Mouse (Mus musculus): ENCODE measurements around the gene Spag7.

Gene Spag7

DNA sequence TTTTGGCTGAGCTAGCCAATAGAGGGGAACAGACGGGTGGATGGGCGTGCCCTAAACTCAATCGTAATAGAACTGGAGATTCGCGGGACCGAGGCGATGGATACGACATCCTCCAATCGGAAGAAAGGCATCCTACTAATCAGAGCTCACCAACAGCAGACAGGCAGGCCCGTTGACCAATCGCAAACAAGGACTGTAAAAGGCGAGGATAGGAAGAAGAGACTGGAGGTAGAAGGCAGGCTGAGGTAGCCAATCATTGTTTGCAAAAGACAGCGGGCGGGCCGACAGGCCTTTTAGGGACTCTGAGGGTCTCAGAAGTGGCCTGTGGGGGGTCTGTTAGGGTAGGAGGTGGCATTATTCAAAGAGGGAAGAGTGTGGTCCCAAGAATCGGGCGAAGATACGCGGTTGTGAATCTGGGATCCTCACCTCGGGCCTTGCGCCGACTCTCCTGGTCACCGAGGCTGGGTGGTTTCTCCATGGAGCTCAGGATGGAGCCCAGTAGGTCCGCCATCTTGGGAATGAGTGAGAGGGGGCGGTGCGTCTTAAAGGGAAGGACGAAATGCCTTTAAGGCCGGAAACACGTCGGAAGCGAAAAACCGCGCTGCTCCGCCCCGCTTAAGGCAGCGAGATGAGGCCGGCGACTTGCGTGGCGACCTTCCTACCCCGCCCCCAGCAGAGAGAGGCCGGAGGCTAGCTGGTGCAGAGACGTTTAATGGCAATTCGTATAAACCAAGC lies at the start of gene Spag7:
TSS of gene Spag7 (minus strand) at position 646 of the 735 bp plus-strand sequence.
- peak; percentile 96 to 99 for DNase-seq

DNA sequence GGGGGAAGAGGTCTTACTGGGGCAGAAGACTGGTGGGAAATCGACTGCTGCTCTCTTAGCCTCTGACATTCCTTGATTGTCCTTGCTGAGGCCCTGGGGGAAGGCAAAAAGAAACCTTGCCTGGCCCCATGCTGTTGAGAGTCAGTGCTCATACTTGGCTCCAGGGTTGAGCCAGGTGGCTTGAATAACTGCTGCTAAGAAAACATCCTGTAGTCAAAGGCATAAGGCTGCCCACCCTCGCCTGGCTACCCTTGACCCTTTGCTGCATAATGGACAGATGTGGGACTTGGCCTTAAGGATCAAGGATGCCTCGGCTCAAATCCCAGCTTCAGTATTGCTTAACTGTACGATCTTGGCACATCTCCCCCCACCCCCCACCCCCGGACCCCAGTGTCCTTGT lies 49.3 kb upstream of the Spag7 start:
- no peak for DNase-seq

DNA sequence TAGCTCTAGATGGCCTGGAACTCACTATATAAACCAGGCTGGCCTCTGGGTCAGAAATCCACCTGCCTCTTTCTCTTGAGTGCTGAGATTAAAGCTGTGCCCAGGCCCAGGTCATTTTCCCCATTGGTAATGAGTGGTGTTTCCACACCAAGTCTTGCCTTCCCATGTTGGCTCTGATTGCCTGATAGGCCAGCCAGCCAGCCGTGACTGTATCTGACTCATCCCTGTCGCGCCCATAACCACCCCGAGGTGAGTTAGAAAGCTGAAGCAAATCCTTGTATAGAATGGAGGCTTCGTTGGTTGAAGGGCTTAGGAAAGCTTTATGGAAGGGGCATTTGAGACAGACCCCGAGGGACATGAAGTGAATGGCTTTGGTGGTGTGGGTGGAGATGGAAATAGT lies 46.6 kb upstream of the Spag7 start:
- DNase-seq = no peak

DNA sequence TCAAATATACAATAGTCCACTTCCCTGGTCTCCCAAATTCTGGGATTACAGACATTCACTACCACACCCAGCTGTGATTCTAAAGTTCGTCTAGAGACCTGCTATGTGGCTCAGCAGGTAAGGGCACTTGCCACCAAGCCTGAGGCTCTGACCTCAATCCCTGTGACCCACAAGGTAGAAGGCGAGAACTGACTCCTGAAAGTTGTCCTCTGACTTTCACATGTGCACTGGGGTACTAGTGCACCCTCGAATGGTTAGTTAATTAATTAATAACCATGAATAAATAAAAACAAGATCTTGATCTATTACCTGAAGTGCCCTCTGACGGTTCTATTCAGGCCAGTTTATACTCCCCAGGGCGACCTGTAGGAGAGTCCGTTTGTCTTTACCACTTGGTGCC lies 44.0 kb upstream of the Spag7 start:
- DNase-seq = no peak

DNA sequence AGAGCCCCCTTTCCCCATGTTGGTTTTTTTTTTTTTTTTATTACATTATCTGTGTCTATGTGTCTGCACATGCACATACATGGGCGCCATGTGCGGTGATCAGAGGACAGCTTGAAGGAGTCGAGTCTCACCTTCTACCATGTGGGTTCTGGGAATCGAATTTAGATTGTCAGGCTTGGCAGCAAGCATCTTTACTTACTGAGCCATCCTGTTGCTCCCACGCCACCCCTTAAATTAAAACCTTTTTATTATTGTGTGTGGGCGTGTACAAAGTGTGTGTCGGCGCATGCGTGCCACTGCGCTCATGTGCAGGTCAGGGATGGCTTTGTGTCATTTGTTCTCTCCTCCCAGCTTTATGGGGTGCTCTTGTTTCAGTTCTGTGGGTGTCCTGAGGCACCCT lies 41.8 kb upstream of the Spag7 start:
- DNase-seq = no peak

DNA sequence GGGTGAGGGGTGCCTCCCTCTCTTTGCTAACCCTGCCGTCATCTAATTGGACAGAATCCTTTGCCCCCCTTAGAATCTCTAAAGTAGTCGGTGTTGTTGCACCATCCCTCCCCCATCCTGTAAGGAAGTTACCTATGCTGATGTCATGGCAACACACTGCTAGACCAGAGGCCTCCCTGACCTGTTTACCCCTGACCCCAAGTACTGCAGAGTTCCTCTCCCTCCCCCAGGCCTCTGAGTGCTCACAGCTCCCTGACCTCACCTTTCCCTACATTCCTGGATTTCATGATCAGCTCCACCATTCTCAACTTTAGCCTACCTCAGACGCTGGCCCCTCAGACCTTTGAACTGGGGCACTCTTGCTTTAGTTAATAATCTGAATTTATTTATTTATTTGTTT lies 36.9 kb upstream of the Spag7 start:
- DNase-seq = no peak

DNA sequence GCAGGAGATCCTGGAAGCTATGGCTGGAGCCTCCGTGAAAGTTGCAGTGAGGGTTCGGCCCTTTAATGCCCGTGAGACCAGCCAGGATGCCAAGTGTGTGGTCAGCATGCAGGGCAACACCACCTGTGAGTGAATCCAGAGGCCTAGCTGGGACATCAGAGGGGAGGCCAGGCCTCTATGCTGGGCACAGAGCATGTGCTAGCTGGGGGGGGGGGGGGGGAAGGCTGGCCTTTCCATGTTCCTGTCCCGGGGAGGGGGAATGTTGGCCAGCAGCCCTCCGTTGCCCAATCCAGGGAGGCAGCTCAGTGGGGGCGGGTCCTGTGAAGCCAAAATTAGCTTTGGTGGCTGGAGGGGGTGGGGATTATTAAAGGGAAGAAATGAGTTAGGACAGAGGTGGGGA lies 33.6 kb upstream of the Spag7 start:
- peak; percentile 43 to 71 for DNase-seq

DNA sequence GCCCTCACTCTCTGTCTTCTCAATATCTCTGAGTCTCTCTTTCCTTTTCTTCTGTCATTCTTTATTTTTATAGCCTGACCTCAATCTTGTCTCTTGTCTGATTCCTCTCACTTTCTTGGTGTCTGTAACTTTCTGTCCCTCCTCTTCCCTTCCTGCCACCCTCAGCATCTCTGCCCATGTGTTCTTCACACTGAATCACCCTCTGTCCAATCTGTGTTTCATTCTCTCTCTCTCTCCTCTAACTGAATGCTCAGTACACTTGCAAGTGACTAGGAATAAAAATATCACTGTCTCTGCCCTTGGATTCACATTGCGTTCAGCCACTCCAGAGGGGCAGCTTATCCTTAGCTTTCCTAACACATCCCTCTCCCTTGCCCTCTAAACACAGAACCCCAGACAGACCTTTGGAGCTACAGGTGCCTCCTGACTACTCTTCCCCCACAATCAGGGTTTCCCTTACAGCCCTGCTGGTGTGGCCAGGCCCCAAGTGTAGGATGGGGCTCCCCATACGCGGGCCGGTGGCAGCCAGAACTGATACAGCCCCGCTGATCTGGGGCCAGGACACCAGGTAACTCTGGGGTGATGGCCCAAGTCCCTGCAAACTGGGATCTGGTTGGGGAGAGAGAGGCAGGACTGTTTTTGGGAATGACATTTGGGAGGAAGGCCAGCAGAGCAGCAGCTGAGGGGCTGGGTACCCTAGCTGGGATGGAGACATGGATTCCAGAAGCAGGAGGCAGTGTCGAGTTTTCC lies 32.9 kb upstream of the Spag7 start:
- no peak for DNase-seq

DNA sequence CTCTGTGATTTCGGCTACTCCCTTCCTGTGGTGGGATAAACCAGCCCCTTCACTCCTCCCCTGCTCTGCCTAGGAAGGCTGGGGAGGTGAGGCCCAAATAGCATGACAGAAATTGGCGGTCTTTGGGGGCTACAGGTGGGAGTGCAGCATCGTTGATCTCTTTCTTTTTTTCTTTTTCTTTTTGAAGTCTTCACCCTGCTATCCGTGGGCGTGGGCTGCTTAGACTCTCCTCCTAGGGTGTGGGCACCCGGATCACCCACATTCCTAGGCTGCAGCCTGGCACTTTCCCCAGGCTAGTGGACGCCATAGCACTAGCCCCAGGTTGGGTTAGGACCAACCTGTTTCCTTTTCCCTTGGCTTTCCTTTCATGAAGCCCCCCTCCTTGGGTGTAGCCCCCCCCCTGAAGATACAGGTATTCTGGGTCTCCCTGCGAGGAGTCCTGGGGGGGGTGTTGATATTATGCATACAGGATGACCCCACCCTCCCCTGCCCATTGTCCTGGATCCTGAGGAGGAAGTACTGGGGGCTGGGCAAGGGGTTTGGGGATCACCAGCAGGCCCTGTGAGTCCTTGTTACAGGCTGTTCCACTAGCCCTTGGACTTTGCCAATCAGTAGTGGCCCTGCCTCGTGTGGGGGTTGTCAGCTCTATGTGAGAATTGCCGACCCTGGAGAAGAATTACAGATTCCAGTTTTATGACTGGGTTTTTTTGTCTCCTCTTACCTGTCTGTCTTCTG lies 32.2 kb upstream of the Spag7 start:
- peak in 1 of 2 experiments; percentile 46 for DNase-seq

DNA sequence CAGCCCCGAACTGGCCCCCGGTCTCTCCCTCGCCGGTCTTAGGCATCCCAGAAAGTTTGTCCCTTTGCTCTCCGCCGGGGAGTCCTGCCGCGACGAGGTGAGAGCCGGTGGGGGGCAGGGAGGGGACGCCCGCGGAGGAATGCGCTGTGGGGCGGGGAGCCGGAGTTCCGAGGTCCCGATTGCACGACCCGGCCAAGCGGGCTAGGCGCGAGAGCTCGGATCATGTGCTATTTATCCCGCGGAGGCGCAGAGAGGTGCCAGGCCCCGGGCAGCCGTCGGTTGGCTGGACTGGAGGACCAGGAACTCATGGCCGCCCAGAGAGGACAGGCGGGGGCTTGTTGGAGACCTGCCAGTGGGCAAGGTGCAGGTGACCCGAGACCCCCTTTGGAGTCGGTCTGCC lies 31.4 kb upstream of the Spag7 start:
- DNase-seq = peak; percentile 81 to 86

DNA sequence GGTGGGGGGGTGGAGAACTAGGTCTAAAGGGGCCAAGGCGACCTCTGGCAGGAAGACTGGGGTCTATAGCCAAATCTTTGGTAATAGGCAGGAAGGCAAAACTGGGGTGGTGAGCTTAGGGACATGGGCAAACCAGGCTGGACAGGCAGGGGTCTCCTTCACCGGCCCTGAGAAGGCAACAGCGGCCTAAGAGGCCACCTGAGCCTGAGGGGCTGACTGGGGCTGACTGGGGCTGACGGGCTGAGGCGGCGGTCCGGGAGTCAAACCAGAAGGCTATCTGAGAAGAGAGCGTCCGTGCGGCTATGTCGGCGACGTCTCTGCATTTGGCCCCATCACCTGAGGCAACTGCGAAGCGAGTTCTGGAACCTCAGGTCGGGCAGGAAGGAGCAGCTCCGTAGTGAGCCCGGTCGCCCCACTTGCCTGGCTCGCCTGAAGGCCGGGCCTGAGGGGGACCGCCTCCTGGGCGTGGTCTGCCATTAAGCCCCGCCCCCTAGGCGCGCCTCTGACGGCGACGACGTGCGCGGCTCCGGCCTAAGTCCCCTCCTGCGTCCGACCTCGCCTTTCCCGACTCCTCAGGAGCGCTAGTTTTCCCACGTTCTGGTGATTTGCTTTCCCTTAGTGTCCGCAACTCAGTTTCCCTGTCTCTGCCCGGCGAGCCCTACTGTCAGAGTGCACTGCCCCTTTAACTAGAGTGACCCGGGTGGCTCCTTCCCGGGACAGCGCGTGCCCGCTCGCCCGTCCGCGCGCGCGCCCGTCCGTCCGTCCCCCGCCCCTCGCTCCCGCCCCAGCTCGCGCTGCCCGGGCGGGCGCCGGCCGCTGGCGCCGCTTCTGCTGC lies 30.7 kb upstream of the Spag7 start, which contains the start of the genes Inca1 and Kif1c:
TSS of gene Inca1 (minus strand) at position 434 of the 835 bp plus-strand sequence.
TSS of gene Kif1c (plus strand) at position 827 of the 835 bp plus-strand sequence.
- peak; percentile 96 to 97 for DNase-seq

DNA sequence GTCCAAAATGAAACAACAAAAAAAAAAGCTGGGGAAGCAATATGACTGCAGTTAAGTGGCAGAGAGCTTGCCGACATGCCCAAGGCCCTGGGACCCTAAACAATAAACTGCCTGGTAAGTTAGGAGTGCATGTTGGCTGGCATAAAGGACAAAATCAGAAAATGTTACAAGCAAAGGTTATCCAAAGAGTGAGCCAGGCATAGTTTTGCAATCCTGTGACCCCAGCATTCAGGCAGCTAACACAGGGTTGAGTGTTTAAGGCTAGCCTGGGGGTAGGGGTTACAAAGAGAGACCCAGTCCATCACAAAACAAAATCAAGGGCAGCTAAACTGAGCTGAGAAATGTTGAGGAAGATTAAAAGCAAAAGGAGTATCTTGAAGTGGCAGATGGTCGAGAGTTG lies 29.8 kb upstream of the Spag7 start:
- DNase-seq = no peak

DNA sequence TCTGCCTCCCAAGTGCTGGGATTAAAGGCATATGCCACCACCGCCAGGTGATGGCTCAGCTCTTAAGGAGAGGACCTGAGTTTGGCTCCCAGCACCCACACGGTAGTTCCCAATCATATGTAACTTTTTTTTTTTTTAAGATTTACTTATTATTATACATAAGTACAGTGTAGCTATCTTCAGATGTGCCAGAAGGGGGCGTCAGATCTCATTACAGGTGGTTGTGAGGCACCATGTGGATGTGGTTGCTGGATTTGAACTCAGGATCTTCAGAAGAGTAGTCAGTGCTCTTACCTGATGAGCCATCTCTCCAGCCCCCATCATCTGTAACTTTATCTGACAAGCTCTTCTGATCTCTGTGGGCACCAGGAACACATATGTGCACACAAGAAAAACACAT lies 28.2 kb upstream of the Spag7 start:
- DNase-seq = no peak

DNA sequence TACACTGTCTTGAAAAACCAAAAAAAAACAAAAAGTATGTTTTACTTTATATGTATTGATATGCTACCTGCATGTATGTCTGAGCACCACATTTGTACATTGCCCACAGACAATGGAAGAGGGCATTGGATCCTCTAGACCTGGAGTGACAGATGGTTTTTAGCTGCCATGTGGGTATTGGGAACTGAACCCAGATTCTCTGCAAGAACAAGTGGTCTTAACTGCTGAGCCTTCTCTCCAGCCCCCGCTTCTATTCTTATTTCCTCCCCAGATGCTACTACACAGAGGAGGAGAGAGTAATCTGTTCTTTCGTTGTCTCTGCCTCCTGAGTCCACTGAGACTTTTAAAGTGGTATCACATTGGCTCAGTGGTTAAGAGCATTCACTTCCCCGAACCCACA lies 24.3 kb upstream of the Spag7 start:
- DNase-seq = no peak

DNA sequence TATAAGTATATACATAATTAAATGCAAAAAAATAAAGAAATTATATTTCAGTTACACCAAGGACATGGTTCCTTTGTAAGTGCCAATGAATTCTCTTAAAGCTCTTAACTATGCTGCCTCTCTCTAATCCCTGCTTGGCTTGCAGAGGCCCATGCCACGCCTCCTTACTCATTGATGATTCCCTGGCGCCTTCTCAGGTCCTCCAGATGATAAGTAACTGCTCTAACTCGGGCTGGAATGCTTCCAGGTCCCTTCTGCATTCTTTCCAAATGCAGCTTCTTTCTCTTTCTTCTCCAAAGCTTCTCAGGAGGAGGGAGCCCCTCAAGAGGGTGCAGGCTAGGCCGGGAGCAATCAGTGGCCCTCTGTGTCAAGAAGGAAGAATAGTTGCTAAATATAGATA lies 20.4 kb upstream of the Spag7 start:
- DNase-seq = no peak

DNA sequence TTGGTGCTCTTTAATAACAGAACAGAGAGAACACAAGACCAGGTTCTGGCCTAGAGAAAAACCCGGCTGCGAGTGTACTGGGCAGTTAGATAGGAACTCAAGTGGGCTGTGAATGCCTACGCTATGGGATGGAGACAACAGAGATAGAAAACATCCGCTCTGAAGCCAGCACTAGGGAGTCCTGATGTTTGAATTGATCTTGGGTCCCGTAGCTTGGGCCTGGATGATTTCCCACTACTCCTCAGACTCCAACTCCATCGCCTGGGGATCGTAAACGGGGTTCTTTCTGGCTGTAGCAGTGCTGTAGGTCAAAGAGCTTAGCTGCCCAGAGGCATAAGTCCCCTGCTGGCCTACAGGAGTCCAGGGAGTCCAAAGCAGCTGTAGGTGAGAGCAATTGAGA lies 19.2 kb upstream of the Spag7 start:
- no peak for DNase-seq

DNA sequence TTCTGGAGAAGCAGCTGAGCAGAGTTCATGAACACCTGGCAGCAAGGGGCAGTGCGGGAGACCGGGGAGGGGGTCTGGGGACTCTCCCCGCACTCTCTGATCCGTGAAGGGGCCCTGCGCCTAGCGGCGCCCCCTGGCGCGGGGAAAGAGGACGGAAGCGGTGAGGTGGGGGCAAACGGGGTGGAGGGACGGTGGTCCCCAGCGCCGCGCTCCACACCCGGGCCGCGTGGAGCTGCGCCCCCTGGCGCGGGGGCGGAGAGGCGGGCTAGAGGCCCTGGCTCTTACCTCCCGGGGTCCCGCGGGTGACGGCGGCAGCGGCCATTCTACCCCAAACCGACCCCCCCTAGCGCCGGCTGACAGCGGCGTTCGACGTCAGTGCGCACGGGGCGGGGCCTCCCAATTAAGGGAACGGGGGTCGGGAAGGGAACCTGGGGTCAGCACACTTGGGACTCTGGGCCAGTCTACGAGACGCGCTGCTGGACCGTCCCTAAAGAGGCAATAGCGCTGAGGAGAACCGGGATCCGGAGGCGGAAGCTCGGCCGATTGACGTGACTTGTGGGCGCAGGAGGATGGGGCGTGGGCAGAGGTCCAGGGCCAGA lies 18.5 kb upstream of the Spag7 start, which contains the start of gene Camta2:
TSS of gene Camta2 (minus strand) at position 505 of the 599 bp plus-strand sequence.
- peak; percentile 92 to 93 for DNase-seq

DNA sequence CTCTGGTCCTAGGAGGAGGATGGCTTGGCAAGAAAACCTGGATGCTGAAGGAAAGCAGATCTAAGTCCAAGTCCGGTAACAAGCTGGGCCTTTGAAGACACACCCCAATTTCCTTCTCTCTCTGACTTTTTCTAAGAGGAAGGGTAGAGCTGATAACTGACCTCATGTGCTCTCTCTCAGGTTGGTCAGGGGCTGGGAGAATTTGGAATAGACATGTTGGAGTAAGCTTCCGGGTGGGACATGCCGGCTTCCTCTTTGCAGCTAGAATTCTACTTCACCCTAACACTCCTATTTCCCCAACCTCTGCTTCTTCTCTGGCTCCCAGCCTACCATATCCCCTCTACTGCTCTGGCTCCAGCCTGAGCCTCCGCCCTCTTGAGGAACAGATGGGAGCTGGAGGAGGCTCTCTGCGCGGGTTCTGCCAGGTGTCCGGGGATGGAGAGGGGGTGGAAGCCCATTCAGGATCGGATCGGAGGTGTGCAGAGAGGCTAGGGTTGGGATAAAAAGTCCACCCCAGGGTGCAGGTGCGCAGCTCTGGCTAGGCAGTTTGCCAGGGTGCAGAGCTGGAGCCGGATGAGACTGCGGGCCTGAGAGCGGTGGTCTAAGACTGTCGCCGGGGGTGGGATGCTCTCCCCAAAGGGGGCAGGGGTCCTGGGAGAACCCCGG lies 17.8 kb upstream of the Spag7 start:
- DNase-seq = peak; percentile 44

DNA sequence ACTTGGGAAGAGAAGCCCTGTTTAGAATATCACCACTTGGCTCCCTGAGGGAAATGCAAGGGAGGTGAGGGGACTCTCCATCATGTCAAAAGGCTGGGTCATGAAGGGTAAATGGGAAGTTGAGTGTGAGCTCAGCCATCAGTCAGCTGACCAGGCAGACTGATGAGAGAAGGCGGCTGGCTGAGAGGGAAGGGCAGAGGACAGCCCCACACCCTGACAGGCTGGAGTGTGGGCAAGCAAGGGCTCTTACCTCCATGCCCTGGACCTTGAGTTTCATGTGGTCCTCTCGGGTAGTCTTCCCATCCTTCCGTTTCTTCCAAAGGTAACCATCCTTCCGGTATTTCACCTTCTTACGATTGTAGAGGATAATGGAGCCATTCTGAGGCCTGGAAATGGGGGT lies 14.4 kb upstream of the Spag7 start:
- no peak for DNase-seq

DNA sequence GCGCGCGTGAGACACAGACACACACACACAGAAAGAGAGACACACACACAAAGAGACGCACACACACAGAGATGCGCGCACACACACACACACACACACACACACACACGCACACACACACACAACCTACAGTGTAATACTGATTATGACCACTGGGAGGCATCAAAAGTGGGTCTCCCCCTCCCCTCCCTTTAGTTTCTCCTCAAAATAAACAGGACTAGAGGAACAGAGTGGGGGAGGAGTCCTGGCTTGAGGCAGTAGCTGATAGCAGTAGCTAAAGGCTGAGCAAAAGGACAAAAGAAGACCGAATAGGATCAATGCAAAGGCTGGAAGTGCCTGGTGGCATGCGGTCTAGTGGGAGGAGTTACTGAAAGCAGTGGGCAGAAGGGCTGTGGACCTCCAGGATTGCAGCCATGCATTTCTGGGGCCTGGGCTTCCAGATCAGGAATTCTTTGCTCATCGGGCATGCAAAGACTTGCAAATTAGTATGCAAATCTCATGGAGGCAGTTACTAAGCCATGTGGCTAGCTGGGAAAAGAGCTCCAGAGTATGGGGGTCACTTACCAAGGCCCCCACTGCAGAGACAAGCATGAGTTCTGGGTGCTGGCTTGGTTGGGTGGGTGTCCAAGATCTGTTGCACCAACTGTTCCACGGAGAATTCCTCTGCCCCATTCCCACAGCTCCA lies 12.8 kb upstream of the Spag7 start:
- peak in 1 of 2 experiments; percentile 63 for DNase-seq

DNA sequence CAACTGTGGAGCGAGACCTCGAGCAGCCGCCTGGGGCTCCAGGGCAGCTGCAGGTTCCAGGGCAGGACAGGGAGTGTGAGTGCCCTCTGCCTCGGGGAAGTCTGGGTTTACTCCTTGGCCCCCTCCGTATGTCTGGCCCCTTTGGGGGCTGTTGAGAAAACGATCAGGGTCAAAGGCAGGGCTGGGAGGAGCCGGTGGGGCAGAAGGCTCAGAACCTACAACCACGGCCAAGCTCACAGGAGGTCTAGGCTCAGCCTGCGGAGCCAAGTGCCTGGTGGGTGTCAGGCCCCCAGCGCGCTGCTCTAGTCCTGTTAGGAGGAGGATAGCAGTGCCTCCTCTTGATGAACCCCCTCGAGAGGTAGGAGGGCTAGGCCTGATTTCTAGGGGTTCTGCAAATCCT lies 12.0 kb upstream of the Spag7 start:
- DNase-seq = no peak

Data from lung, postnatal 4 days (tissue).